Mouse (Mus musculus): ENCODE results near the gene Gadd45b. TPM values are rescaled to one million over a fixed set of nuclear protein-coding genes. Genes with fewer than 3 reads are reported as not detected.

Gadd45b gene
- polyA plus RNA-seq, 1 experiment from 2014 or later, result 9.0 TPM

DNA sequence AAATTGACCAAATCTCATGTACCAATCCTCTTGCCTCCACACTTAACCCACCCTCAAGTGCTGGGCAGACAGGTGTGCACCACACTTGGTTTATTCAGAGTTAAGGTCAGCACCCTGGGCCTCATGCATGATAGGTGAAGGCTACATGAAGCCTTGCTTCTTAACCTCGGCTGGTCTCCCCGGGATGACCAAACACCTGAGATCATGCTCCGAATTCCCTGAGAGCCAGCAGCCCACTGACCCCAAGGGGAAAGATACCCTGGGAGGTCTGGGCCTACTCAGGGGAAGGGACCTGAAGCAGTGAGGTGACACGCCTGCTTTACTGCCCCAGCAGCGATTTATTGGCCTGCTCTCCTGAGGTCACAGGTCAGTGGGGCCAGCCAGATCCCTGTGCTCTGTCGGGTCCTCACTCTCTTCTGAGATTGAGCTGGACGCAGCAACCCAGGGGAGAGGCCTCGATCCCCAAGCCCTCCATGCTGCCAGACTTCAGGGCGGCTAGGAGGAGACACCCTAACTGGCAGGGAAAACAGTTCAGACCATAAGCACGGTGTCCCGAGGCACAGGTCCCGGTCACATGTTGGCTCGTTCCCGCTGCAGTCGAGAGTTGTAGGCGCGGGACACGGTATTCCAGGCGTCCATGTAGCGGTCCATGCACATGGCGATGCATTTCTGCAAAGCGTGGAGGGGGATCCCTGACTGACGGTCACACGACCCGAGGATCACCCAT, 30.1 kb upstream of the Gadd45b start:
- peak overlapping the region; percentile 95 for H3K4me2 ChIP-seq
- peaks cover 31% of the 10 kb centered on the region for H3K4me1 ChIP-seq
- peaks cover 34% of the 10 kb centered on the region for H3K36me3 ChIP-seq
- peak overlapping the region; percentile 95 for H3K4me3 ChIP-seq (replicated peaks)
- H3K9ac ChIP-seq (replicated peaks), result peak overlapping the region; percentile 93
- peak overlapping the region; percentile 95 for H3K27ac ChIP-seq (replicated peaks)
- H3K9me3 ChIP-seq (replicated peaks), result no peaks in the 10 kb centered on the region
- H3K27me3 ChIP-seq (replicated peaks), result no peaks in the 10 kb centered on the region
- ATAC-seq (ENCODE audit: low FRiP score), result no peak
- WGBS, result 14% methylated on average over 25 of the region's 25 CpGs

DNA sequence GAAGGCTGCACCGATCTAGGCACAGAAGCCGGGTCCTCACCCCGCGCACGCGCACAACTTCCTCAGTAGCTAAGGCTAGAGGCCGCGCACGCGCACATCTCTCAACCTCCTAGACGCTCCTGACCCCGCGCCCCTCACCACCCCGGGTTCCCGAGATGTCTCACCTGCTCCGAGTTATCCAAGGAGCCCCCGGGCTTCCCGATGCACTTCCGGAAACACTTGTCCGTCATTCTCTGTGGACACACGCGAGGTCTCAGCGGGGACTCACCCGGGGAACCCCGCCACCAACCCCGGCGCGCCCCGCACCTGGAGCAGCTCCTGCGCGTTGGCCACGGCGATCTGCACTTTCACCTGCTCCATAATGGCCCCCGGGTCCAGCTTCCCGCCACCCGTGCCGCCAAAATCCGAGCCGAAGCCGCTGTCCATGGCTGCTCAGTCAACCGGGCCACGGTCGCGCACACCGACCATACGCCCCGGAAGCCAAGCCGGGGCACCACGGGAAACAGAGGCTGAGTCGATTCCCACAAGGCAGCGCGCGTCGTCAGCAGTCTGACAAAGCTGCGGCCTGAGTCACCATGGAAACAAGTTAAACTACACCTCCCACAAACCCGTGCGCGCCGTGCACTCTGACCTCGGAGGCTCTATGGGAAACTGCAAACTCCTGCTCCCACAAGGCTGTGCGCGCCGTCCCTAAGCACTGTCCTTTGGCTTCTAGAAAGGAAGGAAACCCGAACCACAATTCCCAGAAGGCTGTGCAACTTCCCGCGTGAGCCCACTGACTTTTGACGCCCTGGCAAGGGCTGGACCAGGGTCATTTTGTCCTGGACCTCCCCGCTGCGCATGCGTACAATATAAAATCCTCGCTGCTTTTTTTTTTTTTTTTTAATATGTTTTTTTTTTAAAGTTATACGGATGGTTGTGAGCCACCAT, 29.3 kb upstream of the Gadd45b start, which contains the start of gene Timm13:
Timm13 (minus strand) TSS at position 652 of the 930 bp plus-strand sequence.
- ATAC-seq (ENCODE audit: low FRiP score), result peak; percentile 94
- peak within 1 kb of the TSS; percentile 95 for H3K27ac ChIP-seq (replicated peaks)
- no peaks in the 10 kb centered on the region for H3K27me3 ChIP-seq (replicated peaks)
- peak within 1 kb of the TSS; percentile 95 for H3K4me3 ChIP-seq (replicated peaks)
- H3K4me2 ChIP-seq, result peak within 1 kb of the TSS; percentile 95
- H3K9me3 ChIP-seq (replicated peaks), result no peaks in the 10 kb centered on the region
- peaks cover 42% of the 10 kb centered on the region for H3K36me3 ChIP-seq
- H3K9ac ChIP-seq (replicated peaks), result peak within 1 kb of the TSS; percentile 93
- WGBS, result under 1% methylated on average over 72 of the region's 72 CpGs
- H3K4me1 ChIP-seq, result peaks cover 31% of the 10 kb centered on the region

GRCm38 (mm10) chr10:80901409-80902272, 28.2 kb upstream of the Gadd45b start:
- H3K9ac ChIP-seq (replicated peaks), result no peak overlapping the region
- H3K4me3 ChIP-seq (replicated peaks), result peak overlapping the region; percentile 95; the same call in 1 of the 2 replicates
- no peaks in the 10 kb centered on the region for H3K9me3 ChIP-seq (replicated peaks)
- H3K27ac ChIP-seq (replicated peaks), result peak overlapping the region; percentile 65
- peaks cover 31% of the 10 kb centered on the region for H3K4me1 ChIP-seq
- H3K4me2 ChIP-seq, result peak overlapping the region; percentile 95
- ATAC-seq (ENCODE audit: low FRiP score), result no peak
- peaks cover 52% of the 10 kb centered on the region for H3K36me3 ChIP-seq
- no peaks in the 10 kb centered on the region for H3K27me3 ChIP-seq (replicated peaks)
- 89% methylated on average over 19 of the region's 19 CpGs for WGBS

- Histone ChIP-seq H3K36me3 (peaks cover 56% of the 10 kb centered on the region), H3K9ac (replicated peaks) (no peak overlapping the region)
- 95% methylated on average over 9 of the region's 9 CpGs for WGBS
Measured at GRCm38 (mm10) chr10:80902273-80902940, 27.5 kb upstream of the Gadd45b start.

DNA sequence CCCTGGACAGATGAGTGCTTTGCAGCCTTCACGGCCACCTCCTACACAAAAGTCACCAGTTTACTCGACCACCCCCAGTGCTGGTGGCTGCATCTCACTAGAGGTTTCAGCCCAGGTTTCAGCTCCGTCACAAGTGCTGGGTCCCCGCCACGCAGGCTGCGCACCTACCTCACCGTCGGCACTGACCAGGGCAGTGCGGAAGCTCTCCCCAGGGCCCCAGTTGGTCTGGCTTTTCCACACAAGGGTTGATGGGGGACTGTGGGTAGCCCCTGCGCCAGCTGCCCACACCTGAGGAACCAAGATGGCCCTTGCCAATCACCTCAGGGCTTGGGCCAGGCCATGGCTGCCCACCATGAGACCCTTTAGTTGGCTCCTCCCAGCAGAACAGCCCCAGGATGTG, 26.6 kb upstream of the Gadd45b start:
- Histone ChIP-seq H3K27me3 (replicated peaks) (no peaks in the 10 kb centered on the region), H3K4me1 (peaks cover 24% of the 10 kb centered on the region), H3K4me2 (no peak overlapping the region), H3K9ac (replicated peaks) (no peak overlapping the region), H3K4me3 (replicated peaks) (no peak overlapping the region), H3K27ac (replicated peaks) (no peak overlapping the region), H3K9me3 (replicated peaks) (no peaks in the 10 kb centered on the region), H3K36me3 (peaks cover 65% of the 10 kb centered on the region)
- WGBS, result 94% methylated on average over 10 of the region's 10 CpGs
- ATAC-seq (ENCODE audit: low FRiP score), result no peak

More at GRCm38 (mm10) chr10:80902273-80902940, 27.5 kb upstream of the Gadd45b start:
- H3K9me3 ChIP-seq (replicated peaks), result no peaks in the 10 kb centered on the region
- no peak overlapping the region for H3K4me2 ChIP-seq
- H3K4me1 ChIP-seq, result peaks cover 31% of the 10 kb centered on the region
- H3K27ac ChIP-seq (replicated peaks), result no peak overlapping the region
- H3K4me3 ChIP-seq (replicated peaks), result no peak overlapping the region
- H3K27me3 ChIP-seq (replicated peaks), result no peaks in the 10 kb centered on the region
- no peak for ATAC-seq (ENCODE audit: low FRiP score)

DNA sequence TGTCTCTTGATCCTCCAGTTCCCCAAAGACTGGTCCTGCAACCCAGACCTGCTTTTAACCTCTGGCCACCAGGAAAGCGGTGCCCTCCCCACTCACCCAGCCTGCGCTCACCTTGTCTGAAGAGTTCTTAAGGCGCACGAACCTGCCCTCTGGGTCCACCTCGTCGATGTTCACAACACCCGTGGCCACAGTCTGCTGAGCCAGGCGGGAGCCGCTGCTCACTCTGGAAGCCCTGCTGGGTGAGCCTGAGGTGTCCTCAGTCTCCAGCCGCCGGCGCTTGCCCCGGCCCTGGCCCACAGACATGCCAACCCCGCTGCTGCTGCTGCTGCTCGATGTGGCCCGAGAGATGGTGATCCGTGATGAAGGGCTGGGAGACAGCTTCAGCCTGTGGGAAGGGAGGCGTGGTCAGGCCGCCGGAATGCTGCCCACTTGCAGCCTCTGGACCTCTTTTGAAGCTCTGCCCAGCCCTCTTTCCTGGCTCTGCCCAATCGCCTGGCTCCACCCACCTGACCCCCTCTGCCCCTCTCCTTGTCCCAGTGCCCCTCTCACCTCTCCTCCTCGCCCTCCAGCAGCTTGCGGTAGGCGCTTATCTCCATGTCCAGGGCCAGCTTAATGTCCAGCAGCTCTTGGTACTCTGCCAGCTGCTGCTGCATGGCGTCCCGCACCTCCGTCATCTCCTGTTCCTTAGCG, 25.7 kb upstream of the Gadd45b start:
- H3K4me1 ChIP-seq, result peaks cover 16% of the 10 kb centered on the region
- 89% methylated on average over 28 of the region's 28 CpGs for WGBS
- H3K9ac ChIP-seq (replicated peaks), result no peak overlapping the region
- H3K27me3 ChIP-seq (replicated peaks), result no peaks in the 10 kb centered on the region
- ATAC-seq (ENCODE audit: low FRiP score), result no peak
- no peak overlapping the region for H3K4me2 ChIP-seq
- no peak overlapping the region for H3K27ac ChIP-seq (replicated peaks)
- H3K4me3 ChIP-seq (replicated peaks), result no peak overlapping the region
- H3K36me3 ChIP-seq, result peaks cover 74% of the 10 kb centered on the region
- H3K9me3 ChIP-seq (replicated peaks), result no peaks in the 10 kb centered on the region

- Histone ChIP-seq H3K4me1 (peaks cover 10% of the 10 kb centered on the region), H3K9ac (replicated peaks) (no peak overlapping the region), H3K4me2 (no peak overlapping the region), H3K27ac (replicated peaks) (no peak overlapping the region), H3K27me3 (replicated peaks) (no peaks in the 10 kb centered on the region), H3K9me3 (replicated peaks) (no peaks in the 10 kb centered on the region), H3K4me3 (replicated peaks) (no peak overlapping the region), H3K36me3 (peaks cover 79% of the 10 kb centered on the region)
- no peak for ATAC-seq (ENCODE audit: low FRiP score)
- WGBS, result 92% methylated on average over 11 of the region's 11 CpGs
Measured at GRCm38 (mm10) chr10:80904709-80905108, 25.2 kb upstream of the Gadd45b start.

- no peak overlapping the region for H3K9ac ChIP-seq (replicated peaks)
- 93% methylated on average over 22 of the region's 22 CpGs for WGBS
- no peak overlapping the region for H3K4me2 ChIP-seq
- H3K9me3 ChIP-seq (replicated peaks), result no peaks in the 10 kb centered on the region
- ATAC-seq (ENCODE audit: low FRiP score), result no peak
- H3K27me3 ChIP-seq (replicated peaks), result no peaks in the 10 kb centered on the region
- H3K36me3 ChIP-seq, result peaks cover 83% of the 10 kb centered on the region
- no peak overlapping the region for H3K27ac ChIP-seq (replicated peaks)
- no peak overlapping the region for H3K4me3 ChIP-seq (replicated peaks)
- 0 out of 2 replicates have a peak, but pooled peaks cover 7% of the 10 kb centered on the region for H3K4me1 ChIP-seq
Measured at GRCm38 (mm10) chr10:80909375-80910162, 20.3 kb upstream of the Gadd45b start.

DNA sequence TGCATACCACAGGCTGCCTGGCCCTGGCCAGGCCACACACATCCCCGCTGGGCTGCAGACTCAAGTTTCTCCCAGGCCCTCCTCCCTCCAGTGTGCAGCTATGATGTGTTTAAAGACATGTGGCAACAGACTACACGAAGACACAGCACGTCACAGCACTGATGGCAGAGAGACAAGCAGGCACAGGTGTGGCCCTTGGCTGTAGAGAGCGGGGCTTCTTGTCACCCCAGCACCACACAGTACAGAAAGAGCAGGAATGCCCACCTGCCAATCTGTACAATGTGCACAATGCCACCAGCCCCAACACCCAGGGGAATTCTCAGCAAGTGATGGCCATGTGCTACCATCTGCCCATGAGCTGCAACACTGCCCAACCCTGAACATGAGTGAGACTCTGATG, 18.5 kb upstream of the Gadd45b start:
- Histone ChIP-seq H3K4me3 (replicated peaks) (no peak overlapping the region), H3K27me3 (replicated peaks) (no peaks in the 10 kb centered on the region), H3K4me1 (peaks cover 23% of the 10 kb centered on the region), H3K9ac (replicated peaks) (no peak overlapping the region), H3K9me3 (replicated peaks) (no peaks in the 10 kb centered on the region), H3K4me2 (no peak overlapping the region), H3K27ac (replicated peaks) (no peak overlapping the region), H3K36me3 (peaks cover 70% of the 10 kb centered on the region)
- 96% methylated on average over 4 of the region's 4 CpGs for WGBS
- ATAC-seq (ENCODE audit: low FRiP score), result no peak

- ATAC-seq (ENCODE audit: low FRiP score), result no peak
- peaks cover 28% of the 10 kb centered on the region for H3K4me1 ChIP-seq
- H3K27ac ChIP-seq (replicated peaks), result no peak overlapping the region
- no peak overlapping the region for H3K4me2 ChIP-seq
- no peak overlapping the region for H3K4me3 ChIP-seq (replicated peaks)
- no peaks in the 10 kb centered on the region for H3K9me3 ChIP-seq (replicated peaks)
- H3K9ac ChIP-seq (replicated peaks), result no peak overlapping the region
- H3K36me3 ChIP-seq, result peaks cover 68% of the 10 kb centered on the region
- no peaks in the 10 kb centered on the region for H3K27me3 ChIP-seq (replicated peaks)
Measured at GRCm38 (mm10) chr10:80911891-80912290, 18.0 kb upstream of the Gadd45b start.

Data from neural tube, embryonic 15.5 days (tissue).